Mouse (Mus musculus) limb, embryonic 10.5 days (tissue): ENCODE measurements around the gene Mien1. TPM values are rescaled to one million over a fixed set of nuclear protein-coding genes. Genes with fewer than 3 reads are reported as not detected.

ENCODE experiments used
- DNase-seq: peaks from one replicate; pipeline ENCODE4 v3.0.0-alpha.2; 2017; ENCODE audit warnings: low spot score
- H3K27ac ChIP-seq: fragments of 300-500 bp; sonication (generic); 2 replicates; pipeline ENCODE4 v1.5.1; 2016; ENCODE audit warnings: mild to moderate bottlenecking
- H3K27me3 ChIP-seq: fragments of 300-500 bp; sonication (generic); 2 replicates; pipeline ENCODE4 v1.6.1; 2016; ENCODE audit warnings: low read depth, mild to moderate bottlenecking; ENCODE audit not compliant: poor library complexity, severe bottlenecking
- H3K36me3 ChIP-seq: fragments of 300-500 bp; sonication (generic); 2 replicates; pipeline ENCODE4 v1.6.1; 2016; ENCODE audit warnings: mild to moderate bottlenecking, moderate library complexity
- H3K4me1 ChIP-seq: fragments of 300-500 bp; sonication (generic); 2 replicates; pipeline ENCODE4 v1.6.1; 2016
- H3K4me3 ChIP-seq: fragments of 300-500 bp; sonication (generic); 2 replicates; pipeline ENCODE4 v1.5.1; 2016; ENCODE audit warnings: mild to moderate bottlenecking, moderate library complexity
- H3K9me3 ChIP-seq: fragments of 300-500 bp; sonication (generic); replicated peaks from 2 replicates; pipeline ENCODE4 v1.6.1; 2016; ENCODE audit warnings: mild to moderate bottlenecking
- WGBS: fragments of 180-500 bp; shearing (Covaris S2); methylation state at CpG from one replicate; pipeline ENCODE4 v1.1.7; 2016; 5-methylcytosine and 5-hydroxymethylcytosine counted together
- polyA plus RNA-seq: library from polyadenylated mRNA; unstranded; fragments of >200 nt; fragmentation: Nextera tagmentation; extraction: Ambion mirVana; gene quantifications from 2 replicates; pipeline ENCODE4 v1.2.1, GENCODE M21; 2016

Mien1 gene
- polyA plus RNA-seq, 1 experiment from 2014 or later = 76.8 TPM

DNA sequence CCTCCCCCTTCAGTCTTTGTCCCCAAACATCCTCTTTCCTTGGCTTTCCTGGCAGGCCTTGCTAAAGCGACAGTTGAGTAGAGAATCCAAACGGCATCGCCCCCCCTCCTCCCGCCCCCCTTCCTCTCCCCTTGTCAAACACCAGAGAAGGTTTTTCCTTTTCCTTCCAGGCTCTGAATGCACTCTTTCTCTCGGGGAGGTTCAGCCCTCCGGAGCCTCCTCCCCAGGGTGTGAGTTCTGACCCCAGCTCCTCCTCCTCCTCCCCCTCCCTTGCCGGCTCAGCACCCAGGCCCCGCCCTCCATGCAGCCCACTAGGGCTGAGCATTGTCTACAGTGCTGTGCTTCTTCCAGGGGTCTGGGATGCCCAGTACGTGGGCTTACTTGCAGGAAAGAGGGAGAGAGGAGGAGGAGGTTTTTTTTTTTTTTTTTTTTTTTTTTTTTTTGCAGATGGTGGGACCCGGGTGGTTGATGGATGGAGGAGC is 29.4 kb downstream of the Mien1 start:
- 6% methylated on average over 10 of the region's 10 CpGs for WGBS

DNA sequence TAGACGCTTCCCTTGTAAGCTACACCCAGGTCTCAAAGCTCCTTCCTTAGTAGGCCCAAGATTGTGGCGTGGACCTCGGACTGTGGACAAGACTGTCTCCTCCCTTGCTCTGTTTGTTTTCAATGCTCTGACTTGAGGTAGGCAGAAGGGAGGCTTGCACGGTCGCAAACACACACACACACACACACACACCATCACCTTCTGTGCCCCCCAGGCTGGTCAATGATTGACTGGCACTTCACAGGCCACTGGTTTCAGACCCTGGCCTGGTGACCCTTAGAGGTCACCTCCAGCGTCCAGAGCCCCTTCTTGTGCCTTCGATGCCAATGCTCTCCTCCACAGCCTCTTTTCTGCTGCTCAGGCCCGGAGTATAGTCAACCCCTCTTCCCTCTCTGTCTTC is 29.9 kb downstream of the Mien1 start:
- Histone ChIP-seq H3K27me3 (peaks cover 21% of the 10 kb centered on the region), H3K4me1 (peaks cover 35% of the 10 kb centered on the region), H3K27ac (peak overlapping the region; percentile 73), H3K36me3 (no peaks in the 10 kb centered on the region), H3K9me3 (no peaks in the 10 kb centered on the region), H3K4me3 (peak overlapping the region; percentile 16; the same call in 1 of the 2 replicates)
- WGBS = 56% methylated on average over 8 of the region's 8 CpGs
- no peak for DNase-seq

More for the DNA sequence above, 29.4 kb downstream of the Mien1 start:
- peaks cover 21% of the 10 kb centered on the region for H3K27me3 ChIP-seq
- no peaks in the 10 kb centered on the region for H3K9me3 ChIP-seq
- H3K27ac ChIP-seq = peak overlapping the region; percentile 73
- no peaks in the 10 kb centered on the region for H3K36me3 ChIP-seq
- peaks cover 40% of the 10 kb centered on the region for H3K4me1 ChIP-seq
- DNase-seq = no peak
- H3K4me3 ChIP-seq = peak overlapping the region; percentile 16; the same call in 1 of the 2 replicates

- no peak overlapping the region for H3K4me3 ChIP-seq
- H3K9me3 ChIP-seq = no peaks in the 10 kb centered on the region
- H3K27me3 ChIP-seq = peaks cover 18% of the 10 kb centered on the region
- no peaks in the 10 kb centered on the region for H3K36me3 ChIP-seq
- no peak overlapping the region for H3K27ac ChIP-seq
- WGBS = 76% methylated on average over 6 of the region's 6 CpGs
- DNase-seq = no peak
- peaks cover 13% of the 10 kb centered on the region for H3K4me1 ChIP-seq
Measured at GRCm38 (mm10) chr11:98406621-98407020, 32.2 kb downstream of the Mien1 start.

GRCm38 (mm10) chr11:98400816-98401215 is 38.0 kb downstream of the Mien1 start:
- no peaks in the 10 kb centered on the region for H3K36me3 ChIP-seq
- H3K4me3 ChIP-seq = peak overlapping the region; percentile 83
- no peaks in the 10 kb centered on the region for H3K9me3 ChIP-seq
- peak overlapping the region; percentile 97 for H3K27ac ChIP-seq
- DNase-seq = no peak
- H3K27me3 ChIP-seq = no peaks in the 10 kb centered on the region
- peaks cover 16% of the 10 kb centered on the region for H3K4me1 ChIP-seq
- 61% methylated on average over 3 of the region's 3 CpGs for WGBS

GRCm38 (mm10) chr11:98400161-98400726 is 38.5 kb downstream of the Mien1 start, which contains the start of gene Pgap3:
Gene Pgap3 (minus strand): TSS chr11:98400490.
- DNase-seq = peak; percentile 92
- WGBS = under 1% methylated on average over 40 of the region's 40 CpGs
- Histone ChIP-seq H3K36me3 (no peaks in the 10 kb centered on the region), H3K4me1 (peaks cover 16% of the 10 kb centered on the region), H3K4me3 (peak within 1 kb of the TSS; percentile 83), H3K27me3 (no peaks in the 10 kb centered on the region), H3K9me3 (no peaks in the 10 kb centered on the region), H3K27ac (peak within 1 kb of the TSS; percentile 97)

DNA sequence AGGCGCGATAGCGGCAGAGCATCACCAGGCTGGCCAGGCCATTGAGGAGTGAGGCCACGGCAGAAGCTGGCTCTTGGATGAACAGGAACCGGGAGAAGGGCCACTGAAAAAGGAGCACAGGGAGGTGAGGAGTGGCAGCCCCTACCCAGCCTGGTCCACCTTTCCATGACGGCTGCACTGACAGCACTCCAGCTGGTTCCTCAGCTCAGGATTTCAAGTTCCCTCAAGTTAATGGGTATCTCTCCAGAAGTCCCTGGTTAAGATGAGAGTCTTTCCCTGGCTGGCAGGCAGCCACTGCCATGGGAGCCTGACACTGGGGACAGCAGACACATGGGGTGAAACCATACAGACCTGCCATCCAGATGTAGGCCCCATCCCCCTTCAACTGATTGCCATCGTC is 40.8 kb downstream of the Mien1 start:
- H3K9me3 ChIP-seq = no peaks in the 10 kb centered on the region
- no peak for DNase-seq
- 0 out of 2 replicates have a peak overlapping the region, but pooled peaks have one; percentile 3 for H3K27ac ChIP-seq
- H3K27me3 ChIP-seq = peaks cover 16% of the 10 kb centered on the region; the same call in 1 of the 2 replicates
- 90% methylated on average over 7 of the region's 7 CpGs for WGBS
- H3K4me1 ChIP-seq = peaks cover 21% of the 10 kb centered on the region
- no peaks in the 10 kb centered on the region; the same call in 1 of the 2 replicates for H3K36me3 ChIP-seq
- H3K4me3 ChIP-seq = no peak overlapping the region

- no peak overlapping the region for H3K4me3 ChIP-seq
- H3K4me1 ChIP-seq = peaks cover 31% of the 10 kb centered on the region
- no peaks in the 10 kb centered on the region; the same call in 1 of the 2 replicates for H3K36me3 ChIP-seq
- 60% methylated on average over 4 of the region's 4 CpGs for WGBS
- peaks cover 45% of the 10 kb centered on the region for H3K27me3 ChIP-seq
- no peak for DNase-seq
- no peak overlapping the region for H3K27ac ChIP-seq
- no peaks in the 10 kb centered on the region for H3K9me3 ChIP-seq
Measured at GRCm38 (mm10) chr11:98395041-98395440, 43.8 kb downstream of the Mien1 start.

DNA sequence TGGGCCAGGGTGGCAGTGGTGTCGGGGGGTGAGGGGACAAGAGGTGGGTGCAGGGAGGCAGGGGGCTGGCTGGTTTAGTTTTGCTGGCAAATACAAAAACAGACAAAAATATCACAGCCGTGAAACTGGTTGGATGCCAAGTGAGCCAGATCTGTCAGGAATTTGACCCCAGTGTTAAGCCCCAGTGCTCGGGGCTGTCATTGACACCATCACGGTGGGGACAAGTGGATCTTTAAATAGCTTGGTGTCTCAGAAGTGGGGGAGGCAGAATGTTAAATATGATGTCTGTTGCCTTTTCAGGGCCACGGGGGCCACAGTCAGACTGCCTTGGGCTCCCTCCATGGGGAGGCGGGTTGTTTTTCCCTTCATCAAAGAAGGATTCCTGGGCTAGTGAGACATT is 44.5 kb downstream of the Mien1 start:
- Histone ChIP-seq H3K9me3 (no peaks in the 10 kb centered on the region), H3K27me3 (peaks cover 53% of the 10 kb centered on the region), H3K27ac (no peak overlapping the region), H3K36me3 (no peaks in the 10 kb centered on the region; the same call in 1 of the 2 replicates), H3K4me3 (no peak overlapping the region), H3K4me1 (peaks cover 24% of the 10 kb centered on the region)
- WGBS = 49% methylated on average over 6 of the region's 6 CpGs
- DNase-seq = no peak

GRCm38 (mm10) chr11:98393317-98393716 is 45.5 kb downstream of the Mien1 start:
- no peak overlapping the region for H3K27ac ChIP-seq
- H3K9me3 ChIP-seq = no peaks in the 10 kb centered on the region
- WGBS = 73% methylated on average over 6 of the region's 6 CpGs
- no peak for DNase-seq
- no peak overlapping the region for H3K4me3 ChIP-seq
- H3K36me3 ChIP-seq = no peaks in the 10 kb centered on the region; the same call in 1 of the 2 replicates
- H3K27me3 ChIP-seq = peaks cover 63% of the 10 kb centered on the region
- peaks cover 22% of the 10 kb centered on the region for H3K4me1 ChIP-seq

DNA sequence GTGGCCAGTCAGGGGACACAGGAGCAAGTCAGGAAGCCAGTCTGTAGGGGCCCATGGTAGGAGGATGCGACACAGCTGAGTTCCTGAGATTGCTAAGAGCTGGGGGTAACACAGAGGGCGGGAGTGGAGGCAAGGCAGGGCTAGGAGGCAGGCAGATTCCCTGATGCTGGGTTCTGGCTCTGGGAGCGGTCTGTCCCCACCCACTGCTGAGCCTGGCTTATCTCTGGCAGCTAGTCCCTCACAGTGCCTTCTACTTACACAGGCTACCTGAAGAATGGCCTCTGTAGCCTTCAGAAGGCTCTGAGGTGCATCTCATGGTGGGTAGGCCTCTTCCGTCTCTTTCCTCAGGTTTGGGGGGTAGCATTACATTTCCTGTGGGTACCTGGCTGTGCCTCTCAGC is 46.1 kb downstream of the Mien1 start:
- WGBS = 31% methylated on average over 4 of the region's 4 CpGs
- peak overlapping the region; percentile 28; the same call in 1 of the 2 replicates for H3K27ac ChIP-seq
- peaks cover 25% of the 10 kb centered on the region for H3K4me1 ChIP-seq
- H3K4me3 ChIP-seq = peak overlapping the region; percentile 9; the same call in 1 of the 2 replicates
- H3K27me3 ChIP-seq = peaks cover 69% of the 10 kb centered on the region
- no peaks in the 10 kb centered on the region for H3K9me3 ChIP-seq
- no peaks in the 10 kb centered on the region; the same call in 1 of the 2 replicates for H3K36me3 ChIP-seq
- no peak for DNase-seq

DNA sequence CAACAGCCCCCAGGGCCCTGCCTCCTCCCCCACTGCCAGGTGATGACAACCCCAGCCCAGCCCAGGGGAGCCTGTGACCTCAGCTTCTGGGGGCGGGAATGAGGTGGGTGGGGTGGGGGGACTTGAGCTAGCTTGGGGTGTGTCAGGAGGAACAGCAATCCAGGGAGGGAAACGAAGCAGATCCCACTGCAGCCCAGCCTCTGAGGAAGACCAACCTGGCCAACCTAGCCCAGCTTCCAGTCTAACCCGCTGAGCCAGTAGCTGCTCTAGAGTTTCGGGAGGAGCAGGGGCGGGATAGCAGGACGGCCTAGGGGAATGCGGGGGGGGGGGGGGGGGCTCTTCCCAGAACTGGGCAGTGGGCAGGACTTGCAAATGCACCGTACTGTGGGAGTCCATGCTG is 46.8 kb downstream of the Mien1 start:
- DNase-seq = no peak
- no peaks in the 10 kb centered on the region for H3K9me3 ChIP-seq
- H3K27ac ChIP-seq = no peak overlapping the region
- peak overlapping the region; percentile 9; the same call in 1 of the 2 replicates for H3K4me3 ChIP-seq
- peaks cover 26% of the 10 kb centered on the region for H3K4me1 ChIP-seq
- WGBS = 9% methylated on average over 6 of the region's 8 CpGs
- H3K36me3 ChIP-seq = no peaks in the 10 kb centered on the region; the same call in 1 of the 2 replicates
- peaks cover 75% of the 10 kb centered on the region for H3K27me3 ChIP-seq

DNA sequence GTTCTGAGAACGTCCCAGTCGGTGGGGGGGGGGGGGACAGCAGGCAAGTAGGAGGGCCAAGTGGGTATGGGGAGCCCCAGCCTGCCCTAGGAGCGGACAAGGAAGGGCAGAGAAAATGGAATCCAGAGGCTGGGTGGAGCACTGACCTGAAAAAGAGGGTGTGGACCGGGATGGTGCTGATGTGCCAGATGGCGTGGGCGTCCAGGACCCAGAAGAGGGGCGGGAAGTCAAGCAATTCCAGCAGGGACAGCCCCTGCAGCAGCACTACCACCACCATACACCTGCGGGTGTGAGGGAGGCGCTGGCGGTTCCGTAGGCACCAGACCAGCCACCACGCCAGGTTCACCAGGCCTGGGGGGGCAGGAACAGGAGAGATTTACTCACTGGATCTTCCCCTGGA is 48.6 kb downstream of the Mien1 start:
- Histone ChIP-seq H3K9me3 (no peaks in the 10 kb centered on the region), H3K36me3 (no peaks in the 10 kb centered on the region; the same call in 1 of the 2 replicates), H3K27me3 (peaks cover 94% of the 10 kb centered on the region), H3K4me1 (peaks cover 35% of the 10 kb centered on the region), H3K4me3 (no peak overlapping the region), H3K27ac (no peak overlapping the region)
- 68% methylated on average over 12 of the region's 12 CpGs for whole genome bisulfite sequencing
- no peak for DNase-seq

DNA sequence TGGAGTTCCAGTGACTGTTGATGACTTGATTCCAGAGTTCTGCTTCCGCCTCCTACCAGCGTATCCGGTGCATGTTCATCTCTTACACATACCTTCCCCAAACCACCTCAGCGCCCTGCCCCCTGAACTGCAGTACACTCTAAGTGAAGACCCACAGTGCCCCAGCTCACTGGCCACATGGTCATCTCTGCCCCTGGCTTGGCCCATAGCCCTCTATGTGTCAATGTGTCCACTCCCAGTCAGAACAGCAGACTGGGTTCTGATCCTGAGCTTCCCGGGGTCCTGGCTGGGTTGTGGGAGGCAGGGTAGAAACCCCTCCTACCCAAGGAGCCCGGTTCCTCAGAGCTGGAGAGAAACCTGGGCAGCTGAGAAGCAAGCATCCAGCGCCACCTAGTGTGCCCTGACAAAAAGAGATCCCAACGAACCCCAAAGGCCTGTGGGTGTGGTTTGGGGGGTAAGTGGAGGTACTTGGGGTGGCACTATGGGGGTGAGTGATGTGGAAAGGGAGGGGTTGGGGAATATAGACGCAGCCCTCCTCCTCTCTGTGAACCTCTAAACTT is 49.5 kb downstream of the Mien1 start:
- Histone ChIP-seq H3K27ac (no peak overlapping the region), H3K27me3 (peaks cover 100% of the 10 kb centered on the region), H3K4me3 (no peak overlapping the region), H3K36me3 (no peaks in the 10 kb centered on the region; the same call in 1 of the 2 replicates), H3K9me3 (no peaks in the 10 kb centered on the region), H3K4me1 (peaks cover 35% of the 10 kb centered on the region)
- 29% methylated on average over 9 of the region's 9 CpGs for WGBS
- DNase-seq = no peak
